Mouse (Mus musculus) small intestine, adult 2 months (tissue): ENCODE data around the gene Ptpn5.

ENCODE experiments used
- CTCF ChIP-seq: fragments of 200-500 bp; IDR thresholded peaks from 2 replicates; pipeline ENCODE4 v1.5.1; 2012; ENCODE audit warnings: low read depth, mild to moderate bottlenecking, control low read depth, inconsistent platforms, low read length, moderate library complexity, mixed read lengths; ENCODE audit not compliant: insufficient replicate concordance, insufficient read length; ENCODE audit errors: extremely low read depth
- POLR2A ChIP-seq: fragments of 200-500 bp; IDR thresholded peaks from 2 replicates; pipeline ENCODE4 v1.6.1; 2012; ENCODE audit warnings: low read depth, mild to moderate bottlenecking, control low read depth, inconsistent platforms, low read length, moderate library complexity

DNA sequence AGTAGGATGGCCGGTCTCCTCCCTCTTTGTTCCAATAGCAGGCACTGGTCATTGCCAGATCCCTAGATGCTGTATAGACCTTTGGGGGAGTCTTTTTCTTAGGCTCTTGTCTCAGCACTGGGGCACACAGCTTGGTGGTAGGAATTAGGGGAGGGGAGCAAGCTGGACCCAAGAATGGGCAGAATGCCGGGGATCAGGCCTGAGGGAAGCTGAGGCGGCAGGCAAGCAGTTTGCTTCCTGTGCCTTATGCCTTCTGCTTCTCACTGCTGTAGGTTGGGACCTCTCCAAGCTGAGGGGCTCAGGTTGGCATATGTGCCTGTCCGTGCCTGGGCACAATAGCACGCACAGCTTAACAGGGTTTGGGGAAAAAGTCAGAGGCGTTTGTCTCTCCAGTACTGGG is 57.3 kb downstream of the Ptpn5 start:
- TF ChIP-seq CTCF (no peak), POLR2A (no peak)
